Mouse (Mus musculus) left cerebral cortex, postnatal 36 days (tissue): ENCODE measurements around the gene Tmprss11f. TPM values are rescaled to one million over a fixed set of nuclear protein-coding genes. Genes with fewer than 3 reads are reported as not detected.
"Not testable (repeated sequence)": the region's sequence is repeated elsewhere in the genome, so short reads cannot be mapped to it uniquely, and the experiment has no call there.

Experiments used
- DNase-seq, 2 experiments: peaks; one replicate each; pipeline ENCODE4 v3.0.0; 2021 to 2022; ENCODE audit warnings: low spot score in 2 of 2, mixed read lengths in 1 of 2
- intact Hi-C: fragments of 180-260 bp; cut with DNase I; formaldehyde crosslinking; loops from one replicate; pipeline ENCODE4 v1.15.1; 2025
- total RNA-seq, 2 experiments: library from RNA; stranded (reverse); gene quantifications; 2 replicates each; pipeline ENCODE4 v1.2.3; 2021

The Tmprss11f gene
- total RNA-seq, result not detected

- intact Hi-C loops, result no loop called here
- DNase-seq, result no peak
Observed at GRCm38 (mm10) chr5:86632324-86632723, at the start of gene Tmprss11f. Tmprss11f (minus strand) TSS chr5:86632424.

- DNase-seq, result no peak
- intact Hi-C loops, result no loop called here
Observed at GRCm38 (mm10) chr5:86676262-86676661, 44.0 kb upstream of the Tmprss11f start, which contains the start of gene Tmprss11b. Tmprss11b (minus strand) TSS chr5:86676362.

- not testable (repeated sequence) for DNase-seq
- intact Hi-C loops, result loop anchor here (1.0 kb wide), 1 partner anchor 167 kb away; no protein-coding TSS in a partner anchor
Observed at GRCm38 (mm10) chr5:86649185-86649584, 17.0 kb upstream of the Tmprss11f start.

- DNase-seq, result no peak
- intact Hi-C loops, result no loop called here
Observed at GRCm38 (mm10) chr5:86640795-86641194, 8.6 kb upstream of the Tmprss11f start.

- DNase-seq, result no peak
- intact Hi-C loops, result no loop called here
Observed at GRCm38 (mm10) chr5:86630700-86631099, 1.5 kb downstream of the Tmprss11f start.

- no peak for DNase-seq
- intact Hi-C loops, result no loop called here
Observed at GRCm38 (mm10) chr5:86621778-86622177, 10.4 kb downstream of the Tmprss11f start.

- intact Hi-C loops, result no loop called here
- no peak for DNase-seq
Observed at GRCm38 (mm10) chr5:86585896-86586295, 46.3 kb downstream of the Tmprss11f start.

- intact Hi-C loops, result no loop called here
- DNase-seq, result no peak
Observed at GRCm38 (mm10) chr5:86582618-86583017, 49.6 kb downstream of the Tmprss11f start.

GRCm38 (mm10) chr5:86581998-86582397, 50.2 kb downstream of the Tmprss11f start:
- intact Hi-C loops, result no loop called here
- no peak for DNase-seq

- intact Hi-C loops, DNase-seq: not testable (repeated sequence)
Observed at GRCm38 (mm10) chr5:86578761-86579160, 53.5 kb downstream of the Tmprss11f start.

- DNase-seq, result no peak
- intact Hi-C loops, result no loop called here
Observed at GRCm38 (mm10) chr5:86546693-86547092, 85.5 kb downstream of the Tmprss11f start.

GRCm38 (mm10) chr5:86540601-86541000, 91.6 kb downstream of the Tmprss11f start:
- DNase-seq, result no peak
- intact Hi-C loops, result no loop called here

- intact Hi-C loops, result no loop called here
- no peak for DNase-seq
Observed at GRCm38 (mm10) chr5:86528725-86529124, 103.5 kb downstream of the Tmprss11f start.

- no peak for DNase-seq
- intact Hi-C loops, result no loop called here
Observed at GRCm38 (mm10) chr5:86518500-86518899, 113.7 kb downstream of the Tmprss11f start, which contains the start of gene Tmprss11g. Tmprss11g (minus strand) TSS chr5:86518600.

- DNase-seq, result no peak
- intact Hi-C loops, result no loop called here
Observed at GRCm38 (mm10) chr5:86511538-86511937, 120.7 kb downstream of the Tmprss11f start.

GRCm38 (mm10) chr5:86493453-86493852, 138.8 kb downstream of the Tmprss11f start:
- DNase-seq, result no peak
- intact Hi-C loops, result no loop called here

- DNase-seq, result no peak
- intact Hi-C loops, result loop anchor here (1.0 to 2.0 kb wide), 2 partner anchors 167 to 202 kb away; no protein-coding TSS in a partner anchor
Observed at GRCm38 (mm10) chr5:86482562-86482961, 149.7 kb downstream of the Tmprss11f start.

GRCm38 (mm10) chr5:86482031-86482430, 150.2 kb downstream of the Tmprss11f start:
- intact Hi-C loops, result loop anchor here (1.0 to 2.0 kb wide), 2 partner anchors 167 to 203 kb away; no protein-coding TSS in a partner anchor
- no peak for DNase-seq

GRCm38 (mm10) chr5:86473859-86474258, 158.4 kb downstream of the Tmprss11f start:
- no peak for DNase-seq
- intact Hi-C loops, result no loop called here
